Mouse (Mus musculus) cortical plate, adult 2 months (tissue): ENCODE results near the gene Lrp10.

ENCODE experiments used
- CTCF ChIP-seq: fragments of 200-500 bp; IDR thresholded peaks from 2 replicates; pipeline ENCODE4 v1.5.1; 2011; ENCODE audit warnings: mild to moderate bottlenecking, control low read depth, low read length; ENCODE audit not compliant: insufficient read depth; ENCODE audit errors: extremely low read depth
- POLR2A ChIP-seq: fragments of 200-500 bp; IDR thresholded peaks from 2 replicates; pipeline ENCODE4 v1.6.1; 2011; ENCODE audit warnings: mild to moderate bottlenecking, low read length, control low read depth; ENCODE audit not compliant: insufficient read depth; ENCODE audit errors: extremely low read depth

DNA sequence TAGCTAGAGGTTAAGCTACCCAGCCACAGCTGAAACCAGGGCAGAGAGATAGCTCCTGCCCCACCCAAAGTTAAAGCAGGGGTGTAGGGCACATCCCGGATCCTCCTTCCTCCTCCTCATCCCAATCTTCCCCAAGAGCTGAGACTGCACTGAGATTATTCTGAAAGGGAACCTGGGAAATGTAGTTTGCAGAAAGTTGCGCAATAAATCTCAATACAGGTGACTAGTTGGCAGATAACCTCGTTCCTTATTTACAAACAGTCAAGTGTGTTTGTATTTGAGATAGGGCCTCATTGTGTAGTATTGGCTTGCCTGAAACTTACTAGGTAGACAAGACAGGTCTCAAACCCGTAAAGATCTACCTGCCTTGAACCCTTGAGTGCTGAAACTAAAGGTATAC lies 1.8 kb upstream of the Lrp10 start:
- TF ChIP-seq POLR2A = no peak
- no peak for TF ChIP-seq CTCF
